Mouse (Mus musculus): Measurements from ENCODE around the gene Irak2. TPM values are rescaled to one million over a fixed set of nuclear protein-coding genes. Genes with fewer than 3 reads are reported as not detected.

Irak2 gene
- polyA plus RNA-seq, 1 experiment from 2014 or later, result 6.7 TPM

DNA sequence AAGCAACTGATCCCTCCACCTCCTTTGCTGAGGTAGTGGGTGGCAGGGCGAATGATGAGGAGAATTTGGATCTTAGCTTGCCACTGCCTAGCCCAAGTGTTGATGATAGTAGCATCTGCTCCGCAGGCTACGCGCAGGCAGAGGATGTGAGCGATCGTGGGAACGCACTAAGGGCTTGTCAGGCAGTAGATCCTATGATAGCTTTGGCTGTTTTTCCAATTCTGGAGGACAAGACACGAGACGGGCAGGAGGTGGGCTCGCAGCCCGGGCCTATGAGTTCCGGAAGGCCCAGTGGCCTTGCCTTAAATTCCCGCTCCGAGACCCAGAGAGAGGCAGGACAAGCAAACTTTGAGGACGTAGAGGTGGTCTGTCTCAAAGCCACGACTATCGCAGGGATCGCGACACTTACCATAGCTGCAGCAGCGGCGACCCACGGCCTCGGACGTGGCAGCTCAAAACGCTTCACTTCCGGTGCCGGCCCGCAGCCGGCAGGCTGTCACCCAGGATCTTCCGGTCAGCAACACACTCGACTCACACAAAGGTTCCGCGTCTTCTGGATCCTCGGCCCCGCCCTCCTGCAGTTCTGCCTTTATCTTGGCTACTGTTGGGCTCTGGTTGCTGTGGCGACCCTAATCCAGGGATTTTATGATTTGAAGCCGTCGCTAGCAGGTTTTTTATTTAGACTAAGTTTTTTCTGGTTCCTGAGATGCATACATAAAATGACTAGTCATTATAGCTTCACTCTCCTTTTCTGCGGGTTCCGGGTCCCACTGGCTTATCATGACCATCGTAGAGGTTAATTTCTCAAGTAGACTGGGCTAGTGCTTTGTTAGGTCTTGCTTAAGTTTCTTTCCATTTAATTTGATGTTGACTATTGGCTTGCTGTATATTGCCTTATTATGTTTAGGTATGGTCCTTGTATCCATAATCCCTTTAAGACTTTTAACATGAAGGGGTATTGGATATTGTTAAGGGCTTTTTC is 102.3 kb downstream of the Irak2 start, which contains the start of gene Sec13:
Sec13 (minus strand) TSS at position 508 of the 982 bp plus-strand sequence.
- ATAC-seq (replicated peaks; ENCODE audit: insufficient number of reproducible peaks, low FRiP score, low TSS enrichment), result peak; percentile 67
- peak within 1 kb of the TSS; percentile 89 for H3K9ac ChIP-seq (ENCODE audit: low read depth, low read length)
- peaks cover 7% of the 10 kb centered on the region; the same call in 1 of the 2 replicates for H3K27me3 ChIP-seq (ENCODE audit: control insufficient read depth, insufficient read depth, low read length)
- peak within 1 kb of the TSS; percentile 91 for H3K4me2 ChIP-seq
- no peak within 1 kb of the TSS; the same call in none of the 2 replicates for H3K27ac ChIP-seq (ENCODE audit: low read depth, low read length)
- 7% methylated on average over 41 of the region's 41 CpGs for WGBS (ENCODE audit: insufficient replicate concordance)
- H3K4me3 ChIP-seq (ENCODE audit: low read depth, low read length), result peak within 1 kb of the TSS; percentile 94
- H3K9me3 ChIP-seq (replicated peaks; ENCODE audit: control insufficient read depth, low read length), result no peaks in the 10 kb centered on the region
- H3K4me1 ChIP-seq (ENCODE audit: control insufficient read depth, insufficient read depth, low read length), result peaks cover 6% of the 10 kb centered on the region
- H3K36me3 ChIP-seq (ENCODE audit: control insufficient read depth, insufficient read depth, low read length), result peaks cover 11% of the 10 kb centered on the region

DNA sequence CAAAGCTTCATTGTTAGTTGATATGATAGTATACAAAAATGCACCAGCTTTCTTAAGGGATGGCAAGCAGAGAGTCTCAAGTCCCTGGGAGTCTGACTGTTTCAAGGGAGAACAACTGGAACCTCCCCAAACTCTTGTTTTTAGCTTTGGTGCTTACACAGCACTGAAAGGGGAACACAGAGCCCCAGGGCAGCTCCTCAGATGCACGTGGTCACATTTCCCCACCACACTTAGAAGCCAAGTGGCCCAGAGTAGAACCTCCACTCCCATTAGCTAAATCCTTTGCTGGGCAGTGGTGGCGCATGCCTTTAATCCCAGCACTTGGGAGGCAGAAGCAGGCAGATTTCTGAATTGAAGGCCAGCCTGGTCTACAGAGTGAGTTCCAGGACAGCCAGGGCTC is 103.2 kb downstream of the Irak2 start:
- H3K27me3 ChIP-seq (ENCODE audit: control insufficient read depth, insufficient read depth, low read length), result peaks cover 9% of the 10 kb centered on the region; the same call in 1 of the 2 replicates
- H3K4me1 ChIP-seq (ENCODE audit: control insufficient read depth, insufficient read depth, low read length), result peaks cover 6% of the 10 kb centered on the region
- H3K36me3 ChIP-seq (ENCODE audit: control insufficient read depth, insufficient read depth, low read length), result peaks cover 2% of the 10 kb centered on the region
- no peak overlapping the region for H3K27ac ChIP-seq (ENCODE audit: low read depth, low read length)
- ATAC-seq (replicated peaks; ENCODE audit: insufficient number of reproducible peaks, low FRiP score, low TSS enrichment), result no peak
- 63% methylated on average over 2 of the region's 2 CpGs for WGBS (ENCODE audit: insufficient replicate concordance)
- H3K9ac ChIP-seq (ENCODE audit: low read depth, low read length), result no peak overlapping the region
- H3K9me3 ChIP-seq (replicated peaks; ENCODE audit: control insufficient read depth, low read length), result no peaks in the 10 kb centered on the region
- H3K4me3 ChIP-seq (ENCODE audit: low read depth, low read length), result no peak overlapping the region
- no peak overlapping the region for H3K4me2 ChIP-seq

GRCm38 (mm10) chr6:113742321-113742720 is 104.1 kb downstream of the Irak2 start:
- peaks cover 6% of the 10 kb centered on the region for H3K4me1 ChIP-seq (ENCODE audit: control insufficient read depth, insufficient read depth, low read length)
- WGBS (ENCODE audit: insufficient replicate concordance), result 39% methylated on average over 1 of the region's 1 CpGs
- H3K36me3 ChIP-seq (ENCODE audit: control insufficient read depth, insufficient read depth, low read length), result no peaks in the 10 kb centered on the region; the same call in 1 of the 2 replicates
- H3K27me3 ChIP-seq (ENCODE audit: control insufficient read depth, insufficient read depth, low read length), result peaks cover 11% of the 10 kb centered on the region; the same call in 1 of the 2 replicates
- H3K4me3 ChIP-seq (ENCODE audit: low read depth, low read length), result no peak overlapping the region
- no peaks in the 10 kb centered on the region for H3K9me3 ChIP-seq (replicated peaks; ENCODE audit: control insufficient read depth, low read length)
- H3K27ac ChIP-seq (ENCODE audit: low read depth, low read length), result no peak overlapping the region
- no peak overlapping the region for H3K4me2 ChIP-seq
- ATAC-seq (replicated peaks; ENCODE audit: insufficient number of reproducible peaks, low FRiP score, low TSS enrichment), result no peak
- no peak overlapping the region for H3K9ac ChIP-seq (ENCODE audit: low read depth, low read length)

GRCm38 (mm10) chr6:113743111-113743510 is 104.8 kb downstream of the Irak2 start:
- ATAC-seq (replicated peaks; ENCODE audit: insufficient number of reproducible peaks, low FRiP score, low TSS enrichment), result no peak
- no peak overlapping the region for H3K4me3 ChIP-seq (ENCODE audit: low read depth, low read length)
- H3K36me3 ChIP-seq (ENCODE audit: control insufficient read depth, insufficient read depth, low read length), result no peaks in the 10 kb centered on the region; the same call in 1 of the 2 replicates
- no peak overlapping the region for H3K9ac ChIP-seq (ENCODE audit: low read depth, low read length)
- H3K9me3 ChIP-seq (replicated peaks; ENCODE audit: control insufficient read depth, low read length), result no peaks in the 10 kb centered on the region
- peaks cover 16% of the 10 kb centered on the region for H3K27me3 ChIP-seq (ENCODE audit: control insufficient read depth, insufficient read depth, low read length)
- peaks cover 6% of the 10 kb centered on the region for H3K4me1 ChIP-seq (ENCODE audit: control insufficient read depth, insufficient read depth, low read length)
- 46% methylated on average over 1 of the region's 1 CpGs for WGBS (ENCODE audit: insufficient replicate concordance)
- no peak overlapping the region for H3K27ac ChIP-seq (ENCODE audit: low read depth, low read length)
- no peak overlapping the region for H3K4me2 ChIP-seq

Small RNAs within 50 kb of the gene (microRNA-seq; reads per million reads assigned to microRNA genes)
- 1.8 reads per million, percentile 23 among the genes with 10 or more reads in this experiment for gene Mir7042 (ENCODE audit: borderline number of aligned reads)

Other genes with a start within 250 kb of the Irak2 start
- gene Ttll3, start 249.2 kb upstream of the Irak2 start, polyA plus RNA-seq (2014; fragmentation: Nextera tagmentation; extraction: Ambion mirVana), result 1.5 and 2.6 TPM in 2 replicates
- gene Rpusd3, start 219.1 kb upstream of the Irak2 start, polyA plus RNA-seq (2014; fragmentation: Nextera tagmentation; extraction: Ambion mirVana), result 15.9 and 21.2 TPM in 2 replicates
- not detected in 2 replicates for gene Cidec, start 202.7 kb upstream of the Irak2 start, polyA plus RNA-seq (2014; fragmentation: Nextera tagmentation; extraction: Ambion mirVana)
- 58.9 and 65.8 TPM in 2 replicates for gene Jagn1, start 195.9 kb upstream of the Irak2 start, polyA plus RNA-seq (2014; fragmentation: Nextera tagmentation; extraction: Ambion mirVana)
- 0.72 TPM in 2 replicates for gene Il17re, start 180.0 kb upstream of the Irak2 start, polyA plus RNA-seq (2014; fragmentation: Nextera tagmentation; extraction: Ambion mirVana)
- gene Il17rc, start 167.0 kb upstream of the Irak2 start, polyA plus RNA-seq (2014; fragmentation: Nextera tagmentation; extraction: Ambion mirVana), result 2.6 and 3.1 TPM in 2 replicates
- 31.1 and 37.2 TPM in 2 replicates for gene Creld1, start 155.2 kb upstream of the Irak2 start, polyA plus RNA-seq (2014; fragmentation: Nextera tagmentation; extraction: Ambion mirVana)
- 0.23 and 0.27 TPM in 2 replicates for gene Prrt3, start 136.5 kb upstream of the Irak2 start, polyA plus RNA-seq (2014; fragmentation: Nextera tagmentation; extraction: Ambion mirVana)
- gene Emc3, start 106.8 kb upstream of the Irak2 start, polyA plus RNA-seq (2014; fragmentation: Nextera tagmentation; extraction: Ambion mirVana), result 79.5 and 83.4 TPM in 2 replicates
- gene Fancd2, start 106.8 kb upstream of the Irak2 start, polyA plus RNA-seq (2014; fragmentation: Nextera tagmentation; extraction: Ambion mirVana), result 11.5 and 12.6 TPM in 2 replicates
- 0.41 and 0.57 TPM in 2 replicates for gene Fancd2os, start 37.8 kb upstream of the Irak2 start, polyA plus RNA-seq (2014; fragmentation: Nextera tagmentation; extraction: Ambion mirVana)
- 186 and 188 TPM in 2 replicates for gene Brk1, start 33.7 kb upstream of the Irak2 start, polyA plus RNA-seq (2014; fragmentation: Nextera tagmentation; extraction: Ambion mirVana)
- gene Vhl, start 14.5 kb upstream of the Irak2 start, polyA plus RNA-seq (2014; fragmentation: Nextera tagmentation; extraction: Ambion mirVana), result 31.2 and 40.9 TPM in 2 replicates
- gene Tatdn2, start 58.6 kb downstream of the Irak2 start, polyA plus RNA-seq (2014; fragmentation: Nextera tagmentation; extraction: Ambion mirVana), result 0.93 and 1.1 TPM in 2 replicates
- 0.66 and 0.69 TPM in 2 replicates for gene Ghrl, start 81.4 kb downstream of the Irak2 start, polyA plus RNA-seq (2014; fragmentation: Nextera tagmentation; extraction: Ambion mirVana)
- gene Sec13, start 102.3 kb downstream of the Irak2 start, polyA plus RNA-seq (2014; fragmentation: Nextera tagmentation; extraction: Ambion mirVana), result 246 and 266 TPM in 2 replicates